Mouse (Mus musculus) myocyte (in vitro differentiated cells): ENCODE measurements around the gene Znrf1.

ENCODE experiments used
- POLR2A ChIP-seq: IDR thresholded peaks from one replicate; pipeline ENCODE4 v1.6.1; 2011; ENCODE audit warnings: low read depth, mild to moderate bottlenecking, control low read depth, moderate library complexity; ENCODE audit not compliant: insufficient read length
- POLR2AphosphoS2 ChIP-seq: IDR thresholded peaks from one replicate; pipeline ENCODE4 v1.6.1; 2011; ENCODE audit warnings: low read depth, control low read depth; ENCODE audit not compliant: insufficient read length

DNA sequence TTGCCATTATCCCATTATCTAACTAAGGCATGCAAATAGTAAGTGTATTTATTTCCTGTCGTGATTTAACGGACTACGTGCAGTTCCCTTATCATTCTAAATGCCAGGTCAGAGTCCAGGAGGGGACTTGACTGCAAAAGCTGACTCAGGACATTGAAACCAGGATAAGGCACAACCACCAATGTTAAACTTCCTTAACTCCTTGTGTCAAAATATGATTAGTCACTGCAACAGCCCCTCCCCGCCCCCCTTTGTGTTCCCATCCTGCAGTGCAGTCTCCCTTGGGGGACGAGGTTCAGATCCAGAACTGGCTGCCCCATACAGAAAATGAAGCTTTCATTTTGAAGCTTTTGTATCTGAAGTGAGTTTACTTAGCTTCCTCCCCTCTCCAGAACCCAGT, 106.6 kb downstream of the Znrf1 start:
- no peak for TF ChIP-seq POLR2AphosphoS2
- no peak for TF ChIP-seq POLR2A
